Mouse (Mus musculus) ZHBTc4 (cell line): ENCODE measurements around the gene Lhfpl5.

Experiments used
- DNase-seq: peaks from one replicate; pipeline ENCODE4 v3.0.0-alpha.2; 2011; ENCODE audit warnings: low read depth, low spot score

The Lhfpl5 gene

DNA sequence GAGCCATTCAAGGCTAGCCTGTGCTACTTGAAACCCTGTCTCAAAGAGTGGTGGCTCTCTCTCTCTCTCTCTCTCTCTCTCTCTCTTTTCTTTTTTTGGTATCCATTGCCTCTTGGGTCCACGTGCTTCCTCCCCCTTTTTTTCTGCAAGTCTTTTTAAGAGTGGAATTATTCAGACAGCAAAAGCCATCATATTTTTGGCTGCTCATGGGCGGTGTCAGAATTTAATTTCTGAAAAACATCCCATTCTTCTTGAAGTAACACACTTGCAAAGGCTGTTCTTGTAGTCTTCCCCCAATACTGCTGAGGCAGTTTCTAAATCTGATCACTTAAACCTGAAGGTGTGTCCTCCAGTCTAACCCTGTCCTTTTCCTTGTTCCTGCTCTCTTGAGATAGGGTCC is 51.5 kb downstream of the Lhfpl5 start:
- DNase-seq, result no peak

DNA sequence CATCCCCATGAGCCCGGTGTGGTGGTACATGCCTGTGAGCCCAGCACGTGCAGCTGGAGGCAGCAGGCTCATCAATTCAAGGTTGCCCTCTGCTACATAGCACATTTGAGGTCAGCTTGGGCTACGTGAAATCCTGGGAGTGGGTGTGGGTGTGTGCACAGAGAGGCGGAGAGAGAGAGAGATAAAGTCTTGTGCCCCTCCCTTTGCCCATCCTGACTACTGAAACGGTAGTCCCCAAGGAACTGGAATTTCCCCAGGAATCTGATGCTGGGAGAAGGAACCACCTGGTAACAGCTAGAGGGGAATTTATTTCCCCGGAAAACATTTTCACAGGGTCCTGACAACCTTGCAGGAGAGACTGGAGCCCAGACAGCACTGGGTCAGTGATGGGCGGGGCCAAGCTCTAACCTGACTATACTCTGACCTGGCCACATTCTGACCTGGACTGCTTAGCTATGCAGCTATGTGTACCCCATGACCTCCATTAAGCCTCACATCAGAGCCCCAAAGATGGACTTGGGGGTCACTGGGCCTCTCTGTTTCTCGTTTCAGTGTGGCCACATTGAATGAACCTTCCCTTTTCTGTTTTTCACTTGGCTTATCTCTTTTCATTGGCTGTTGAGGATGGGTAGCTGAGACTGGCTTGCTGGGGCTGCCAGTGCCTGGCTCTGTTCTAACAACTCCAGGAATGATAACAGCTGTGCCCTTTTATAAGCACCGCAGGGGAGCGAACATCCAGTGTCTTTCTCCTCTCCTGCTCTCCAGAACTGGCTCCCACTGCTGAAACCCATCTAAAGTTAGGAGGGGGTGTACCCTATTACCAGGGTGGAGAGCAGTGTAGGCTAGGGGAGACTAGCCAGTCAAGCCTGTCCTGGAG is 53.0 kb downstream of the Lhfpl5 start:
- DNase-seq, result peak; percentile 68

- peak; percentile 55 for DNase-seq
These were observed 53.7 kb downstream of the Lhfpl5 start for GRCm38 (mm10) chr17:28629125-28629524.
